Mouse (Mus musculus) olfactory bulb, adult 2 months (tissue): ENCODE results near the gene Stil.

ENCODE experiments used
- CTCF ChIP-seq: fragments of 200-500 bp; IDR thresholded peaks from 2 replicates; pipeline ENCODE4 v1.5.1; 2012; ENCODE audit warnings: low read depth, mild to moderate bottlenecking, low read length, moderate library complexity; ENCODE audit not compliant: insufficient read depth
- POLR2A ChIP-seq: fragments of 200-500 bp; IDR thresholded peaks from 2 replicates; pipeline ENCODE4 v1.6.1; 2012; ENCODE audit warnings: mild to moderate bottlenecking, low read depth, low read length, moderate library complexity; ENCODE audit not compliant: insufficient read depth

DNA sequence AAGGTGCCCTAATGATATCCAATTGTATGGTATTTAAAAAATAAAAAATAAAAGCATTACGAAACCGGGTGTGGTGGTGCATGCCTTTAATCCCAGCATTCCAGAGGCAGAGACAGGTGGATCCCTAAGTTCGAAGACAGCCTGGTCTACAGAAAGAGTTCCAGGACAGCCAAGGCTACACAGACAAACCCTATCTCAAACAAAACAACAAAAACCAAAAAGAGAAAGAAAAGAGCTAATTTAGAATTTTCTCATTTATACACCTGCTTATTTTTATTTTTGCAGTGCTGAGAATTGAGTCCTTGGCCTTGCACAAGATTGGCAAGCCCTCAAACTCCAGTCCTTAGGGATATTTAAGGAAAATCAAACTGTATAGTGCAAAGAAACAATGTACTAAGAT lies 55.7 kb downstream of the Stil start:
- TF ChIP-seq POLR2A (no peak), CTCF (no peak)
